Mouse (Mus musculus): ENCODE measurements around the gene 4932438H23Rik. TPM values are rescaled to one million over a fixed set of nuclear protein-coding genes. Genes with fewer than 3 reads are reported as not detected.

The 4932438H23Rik gene
- not detected in 2 replicates for total RNA-seq (2023)

DNA sequence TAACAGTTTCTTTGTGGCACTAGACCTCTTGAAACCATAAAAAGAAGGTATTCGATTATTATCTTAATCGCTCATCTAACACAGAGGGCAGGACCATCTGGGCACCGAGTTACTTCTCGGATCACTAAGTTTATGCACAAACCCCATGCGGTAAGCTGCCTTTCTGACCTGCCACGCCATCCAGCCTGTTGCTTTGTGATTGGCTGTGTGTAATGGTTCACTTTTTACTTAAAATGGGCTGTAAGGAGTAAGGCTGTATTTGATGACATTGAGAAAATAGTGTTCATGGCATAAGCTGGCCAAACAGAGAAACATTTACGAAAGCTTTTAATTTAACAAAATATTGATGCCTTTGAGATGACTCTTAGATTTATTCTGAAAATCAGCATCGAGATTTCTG is at the start of gene 4932438H23Rik:
TSS of gene 4932438H23Rik (minus strand) at position 101 of the 400 bp plus-strand sequence.

GRCm38 (mm10) chr16:91044270-91045182 is 50.4 kb downstream of the 4932438H23Rik start, which contains the start of gene Paxbp1:
Gene Paxbp1 (minus strand): TSS chr16:91044543.

DNA sequence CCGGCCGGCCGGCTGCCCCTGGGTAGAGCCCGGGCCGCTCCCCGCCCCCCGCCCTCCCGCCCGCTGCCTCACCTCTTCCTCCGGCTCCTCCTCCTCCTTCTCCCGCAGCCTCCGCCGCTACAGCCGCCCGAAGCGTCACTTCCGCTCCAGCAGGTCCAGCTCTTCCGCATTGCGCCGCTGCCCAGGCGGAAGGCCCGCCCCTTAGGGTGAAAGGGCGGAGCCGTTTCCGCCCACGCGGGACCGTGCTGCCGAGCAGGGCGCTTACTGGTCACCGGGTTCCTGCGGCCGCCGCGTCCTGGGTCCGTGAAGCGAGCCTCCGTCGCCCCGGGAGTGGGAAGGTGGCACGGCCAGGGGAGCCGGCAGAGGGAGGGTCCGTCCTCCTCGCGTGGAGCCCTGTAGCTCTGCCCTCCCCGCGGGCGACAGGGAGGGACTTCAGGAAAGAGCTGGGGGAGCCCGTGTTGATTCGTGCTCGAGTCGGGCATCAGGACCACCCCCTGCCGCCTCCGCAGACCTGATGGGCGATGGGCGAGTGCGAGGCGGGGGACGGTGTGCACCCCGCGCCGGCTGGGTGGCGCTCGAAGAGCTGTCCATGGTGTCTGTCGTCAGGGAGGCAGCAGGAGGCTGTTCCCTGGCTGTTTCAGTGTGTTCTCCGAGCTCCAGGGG is 83.8 kb downstream of the 4932438H23Rik start, which contains the start of gene Synj1:
TSS of gene Synj1 (minus strand) at position 288 of the 663 bp plus-strand sequence.

Other genes with a start within 250 kb of the 4932438H23Rik start
- 2.7 and 5.8 TPM in 2 replicates for gene Cfap298, start 160.0 kb downstream of the 4932438H23Rik start, total RNA-seq (2023)
- 144 and 159 TPM in 2 replicates for gene Synj1, start 83.8 kb downstream of the 4932438H23Rik start, total RNA-seq (2023)
- gene Paxbp1, start 50.6 kb downstream of the 4932438H23Rik start, total RNA-seq (2023): 65.4 and 87.1 TPM in 2 replicates
- gene Olig2, start 130.3 kb upstream of the 4932438H23Rik start, total RNA-seq (2023): not detected in 2 replicates
- gene Olig1, start 174.7 kb upstream of the 4932438H23Rik start, total RNA-seq (2023): not detected in 2 replicates

All from neutrophil, adult 65 days (primary cell).